Mouse (Mus musculus) testis, adult 2 months (tissue): ENCODE measurements around the gene Dnase1l3.

ENCODE experiments used
- CTCF ChIP-seq: fragments of 200-500 bp; IDR thresholded peaks from 2 replicates; pipeline ENCODE4 v1.5.1; 2012; ENCODE audit warnings: low read depth, mild to moderate bottlenecking, inconsistent platforms, low read length, moderate library complexity; ENCODE audit not compliant: control insufficient read depth, insufficient read depth, insufficient replicate concordance
- POLR2A ChIP-seq: fragments of 200-500 bp; IDR thresholded peaks from 2 replicates; pipeline ENCODE4 v1.6.1; 2012; ENCODE audit warnings: low read depth, mild to moderate bottlenecking, inconsistent platforms, low read length, moderate library complexity; ENCODE audit not compliant: control insufficient read depth

DNA sequence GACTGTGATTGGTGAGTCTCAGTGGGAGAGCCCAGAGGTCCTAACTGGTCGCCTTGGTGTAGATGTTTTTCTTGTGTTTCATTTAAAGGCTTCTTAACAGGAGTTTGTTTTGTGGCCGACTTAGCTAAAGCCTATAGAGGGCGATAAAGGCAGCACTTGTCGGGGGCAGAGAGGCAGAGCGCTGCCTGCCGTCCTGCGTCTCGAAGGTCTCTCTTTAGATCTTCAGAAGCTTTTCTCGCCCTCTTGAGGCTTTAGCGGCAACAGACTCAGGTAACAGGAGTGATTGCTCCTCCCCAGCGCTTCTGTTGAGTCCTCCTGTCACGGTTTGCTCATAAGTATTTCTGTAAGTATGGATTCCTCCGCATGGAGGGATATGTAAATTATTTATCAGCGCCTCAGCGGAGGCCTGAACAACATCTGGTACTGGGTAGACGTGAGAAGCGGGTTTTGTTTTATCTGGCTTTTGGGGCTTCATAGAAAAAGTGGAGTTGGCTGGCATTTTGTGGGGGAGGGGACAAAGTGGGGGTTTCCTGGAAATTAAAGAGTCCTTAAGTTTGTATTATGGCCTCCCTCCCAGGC lies 57.2 kb downstream of the Dnase1l3 start:
- TF ChIP-seq CTCF (peak; percentile 32; the same call in 1 of the 2 replicates), POLR2A (no peak)
